Mouse (Mus musculus) mouse trophoblast stem cell (cell line): ENCODE results near the gene Gm43552.
"Not testable (repeated sequence)": the region's sequence is repeated elsewhere in the genome, so short reads cannot be mapped to it uniquely, and the experiment has no call there.

Source experiments
- in situ Hi-C, 2 experiments: fragments of 300-500 bp; cut with MseI, MboI; formaldehyde crosslinking; loops; 2 replicates in 1 of 2; 3 replicates in 1 of 2; pipeline ENCODE4 v1.15.1; 2025

Gm43552 gene

DNA sequence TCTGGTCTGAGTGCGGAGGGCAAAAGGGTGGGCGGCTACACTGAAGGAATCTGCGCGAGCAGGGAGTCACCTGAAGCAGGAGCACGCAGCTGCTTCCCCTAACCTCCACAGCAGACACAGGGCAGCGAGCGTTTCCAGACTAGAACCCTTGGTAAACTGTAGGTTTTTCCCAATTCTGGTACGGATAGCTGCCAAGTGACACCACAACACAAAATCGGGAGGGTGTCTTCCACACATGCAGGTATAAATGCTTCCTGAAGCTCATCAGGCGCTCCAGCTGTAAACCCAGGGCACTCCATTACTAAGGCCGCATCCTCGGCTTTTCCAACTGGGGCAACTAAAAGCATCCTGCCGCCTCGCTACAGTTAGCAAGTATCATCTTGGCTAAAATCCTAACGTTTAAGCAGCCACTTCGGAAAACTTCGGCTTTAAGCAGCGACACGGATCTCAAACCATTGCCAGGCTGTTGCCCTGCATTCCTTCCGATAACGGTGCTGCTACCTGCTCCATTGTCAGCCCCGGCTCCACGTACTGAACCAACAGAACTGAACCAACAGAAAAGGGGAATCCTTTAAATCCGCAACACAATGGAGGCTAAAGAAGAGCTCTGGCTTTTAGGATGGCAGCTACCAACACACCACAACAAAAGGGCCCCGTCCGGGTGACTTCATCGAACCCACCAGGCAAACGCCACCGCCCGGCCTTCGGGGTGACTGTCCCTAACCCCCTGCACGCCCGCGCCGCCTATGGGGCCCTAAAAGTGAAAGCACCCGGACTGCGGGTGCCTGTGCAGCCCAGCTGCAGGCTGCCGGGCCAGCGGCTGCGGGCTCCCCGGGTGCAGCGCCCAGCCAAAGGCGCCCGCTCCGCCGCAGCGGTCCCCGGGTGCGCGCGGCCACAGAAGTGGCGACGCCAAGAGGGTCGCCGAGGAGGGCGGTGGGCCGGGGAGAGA lies 592 bp downstream of the Gm43552 start:
- in situ Hi-C loops, result no loop called here

GRCm38 (mm10) chr5:65489830-65490229 lies 2.8 kb downstream of the Gm43552 start:
- in situ Hi-C loops, result no loop called here

- in situ Hi-C loops, result no loop called here
Measured at GRCm38 (mm10) chr5:65488725-65489124, 3.9 kb downstream of the Gm43552 start.

DNA sequence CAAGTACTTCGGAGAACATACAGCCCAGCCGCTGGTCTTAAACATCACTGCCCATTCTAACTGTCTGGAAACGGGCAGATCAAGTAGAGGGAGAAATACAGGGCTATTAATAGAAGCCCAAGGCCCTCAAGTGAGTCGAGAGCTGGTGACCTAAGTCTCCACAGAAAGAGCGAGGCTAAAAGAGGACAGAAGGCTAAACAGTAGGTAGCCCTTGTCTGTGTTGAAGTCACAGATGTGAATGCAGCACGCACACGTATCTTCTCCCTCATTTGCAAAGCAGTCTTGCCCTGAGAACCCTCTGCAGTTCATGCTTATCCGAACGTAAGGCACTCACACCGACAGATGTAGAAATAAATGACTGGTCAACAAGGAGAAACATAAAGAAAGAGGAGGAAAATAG lies 5.3 kb downstream of the Gm43552 start:
- in situ Hi-C loops, result no loop called here

DNA sequence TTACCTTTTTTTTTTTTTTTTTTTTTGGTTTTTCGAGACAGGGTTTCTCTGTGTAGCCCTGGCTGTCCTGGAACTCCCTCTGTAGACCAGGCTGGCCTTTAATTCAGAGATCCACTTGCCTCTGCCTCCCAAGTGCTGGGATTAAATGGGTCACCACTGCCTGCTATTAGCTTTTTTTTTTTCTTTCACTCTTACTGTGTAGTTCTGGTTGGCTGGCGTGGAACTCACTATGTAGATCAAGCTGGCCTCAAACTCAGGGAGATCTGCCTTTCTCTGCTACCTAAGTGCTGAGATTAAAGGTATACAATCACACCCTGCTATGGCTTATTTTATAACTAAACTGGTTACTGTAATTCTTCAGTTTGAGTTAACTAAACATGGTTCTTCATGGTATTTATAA lies 6.1 kb downstream of the Gm43552 start:
- in situ Hi-C loops, result no loop called here

GRCm38 (mm10) chr5:65482996-65483395 lies 9.6 kb downstream of the Gm43552 start:
- in situ Hi-C loops, result no loop called here

DNA sequence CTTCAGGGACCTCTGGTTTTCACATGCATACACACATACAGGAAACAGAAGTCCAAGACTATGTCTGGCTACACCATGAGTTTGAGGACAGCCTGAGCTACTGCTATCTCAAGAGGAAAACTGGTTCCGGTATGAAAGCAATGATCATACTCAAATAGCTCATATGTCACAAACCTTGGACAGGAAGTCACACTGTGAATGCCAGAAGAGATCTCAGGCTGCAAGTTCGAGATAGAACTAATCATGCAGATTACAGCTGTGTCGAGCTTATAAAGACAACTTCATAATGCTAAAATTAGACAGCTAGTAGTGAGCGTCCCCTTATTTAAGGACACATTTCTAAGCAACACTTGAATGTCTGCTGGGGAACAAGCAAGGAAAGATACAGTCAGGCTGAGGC lies 12.1 kb downstream of the Gm43552 start:
- in situ Hi-C loops, result no loop called here

GRCm38 (mm10) chr5:65479681-65480445 lies 12.8 kb downstream of the Gm43552 start:
- in situ Hi-C loops, result no loop called here

DNA sequence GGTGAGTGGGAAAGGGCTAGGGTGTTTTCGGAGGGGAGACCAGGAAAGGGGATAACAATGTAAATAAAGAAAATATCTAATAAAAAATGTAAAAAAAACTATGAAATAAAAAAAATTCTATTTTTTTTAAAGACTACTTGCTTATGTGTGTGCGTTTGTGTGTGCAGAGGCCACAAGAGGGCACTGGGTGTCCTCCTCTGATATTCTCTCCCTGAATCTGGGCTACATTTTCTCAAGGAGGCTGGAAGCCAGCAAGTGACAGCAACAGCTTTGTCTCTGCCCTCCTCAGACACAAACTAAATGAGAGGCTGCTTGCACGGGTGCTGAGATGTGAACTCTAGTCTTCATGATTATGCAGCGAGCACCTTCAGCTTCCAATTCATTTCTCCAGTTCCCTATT lies 14.4 kb downstream of the Gm43552 start:
- in situ Hi-C loops, result no loop called here

- in situ Hi-C loops, result not testable (repeated sequence)
Measured at GRCm38 (mm10) chr5:65476739-65477138, 15.9 kb downstream of the Gm43552 start.

DNA sequence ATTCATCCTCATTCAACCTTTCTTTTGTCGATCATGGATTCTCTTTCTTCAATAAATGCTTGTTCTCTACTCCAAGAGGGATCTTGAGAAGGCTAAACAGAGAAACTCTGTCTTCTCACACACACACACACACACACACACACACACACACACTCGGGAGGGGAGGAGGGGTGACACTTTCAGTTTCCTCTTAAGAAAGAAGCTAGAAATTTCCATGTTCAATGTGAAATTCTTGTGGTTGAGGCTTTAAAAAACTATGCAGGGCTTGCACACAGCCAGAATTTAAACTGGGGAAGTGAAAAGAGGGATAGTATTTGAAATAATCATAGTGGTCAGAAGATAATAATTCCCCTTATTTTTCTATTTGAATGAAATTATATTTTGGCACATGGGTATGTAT lies 16.8 kb downstream of the Gm43552 start:
- in situ Hi-C loops, result no loop called here

DNA sequence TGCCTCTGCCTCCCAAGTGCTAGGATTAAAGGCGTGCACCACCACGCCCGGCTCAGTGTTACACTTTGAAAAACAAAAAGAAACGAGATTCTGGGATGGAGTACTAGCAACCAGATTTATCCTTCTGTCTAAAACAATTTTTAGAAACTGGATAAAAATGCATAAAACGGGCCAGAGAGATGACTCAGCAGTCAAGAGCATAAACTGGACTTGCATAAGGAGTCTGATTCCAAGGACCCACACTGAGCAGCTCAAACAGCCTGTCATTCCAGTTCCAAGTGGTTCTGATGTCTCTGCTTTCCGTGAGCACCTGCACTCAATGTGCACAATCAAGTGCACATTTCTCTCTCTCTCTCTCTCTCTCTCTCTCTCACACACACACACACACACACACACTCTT lies 22.9 kb downstream of the Gm43552 start:
- in situ Hi-C loops, result no loop called here

GRCm38 (mm10) chr5:65466911-65467310 lies 25.7 kb downstream of the Gm43552 start:
- in situ Hi-C loops, result no loop called here

DNA sequence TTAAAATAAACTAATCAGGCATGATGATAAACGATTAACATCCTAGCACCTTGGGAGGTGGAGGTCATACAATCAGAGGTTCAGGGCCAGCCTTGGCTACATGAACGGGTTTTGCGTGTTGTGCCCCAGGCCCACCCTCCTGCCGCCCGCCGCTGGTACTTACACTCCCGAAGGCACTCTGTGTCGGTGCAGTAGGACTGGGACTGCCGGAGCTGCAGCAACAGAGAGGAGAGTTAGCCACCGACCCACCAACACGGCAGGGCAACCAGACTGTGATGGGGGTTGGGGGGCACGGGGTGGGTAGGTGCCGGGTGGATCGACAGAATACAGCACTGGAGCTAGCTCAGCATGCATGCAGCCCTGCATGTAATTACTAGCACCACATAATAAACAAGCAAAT lies 32.3 kb downstream of the Gm43552 start:
- in situ Hi-C loops, result no loop called here

- in situ Hi-C loops, result no loop called here
Measured at GRCm38 (mm10) chr5:65459454-65459853, 33.2 kb downstream of the Gm43552 start.

- in situ Hi-C loops, result no loop called here
Measured at GRCm38 (mm10) chr5:65457846-65458245, 34.8 kb downstream of the Gm43552 start.

- in situ Hi-C loops, result no loop called here
Measured at GRCm38 (mm10) chr5:65457086-65457827, 35.4 kb downstream of the Gm43552 start.

DNA sequence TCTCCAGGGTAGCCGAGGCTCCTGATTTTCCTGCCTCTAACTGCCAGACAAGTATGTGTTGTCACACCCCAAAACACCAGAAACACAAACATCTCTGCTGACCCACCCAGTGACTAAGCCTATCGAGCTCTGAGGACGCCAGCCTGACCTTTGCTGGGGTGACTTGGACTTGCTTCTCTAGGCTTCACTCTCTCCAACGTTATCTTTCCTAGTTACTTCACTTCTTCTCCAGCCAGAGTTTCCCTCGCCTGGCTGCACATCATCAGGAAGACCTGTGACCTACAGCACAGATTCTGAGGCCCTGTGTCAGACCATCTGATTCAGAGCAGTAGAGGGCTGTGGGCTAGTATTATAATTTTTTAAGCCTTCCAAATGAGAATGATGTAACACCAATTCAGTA lies 37.9 kb downstream of the Gm43552 start:
- in situ Hi-C loops, result no loop called here

DNA sequence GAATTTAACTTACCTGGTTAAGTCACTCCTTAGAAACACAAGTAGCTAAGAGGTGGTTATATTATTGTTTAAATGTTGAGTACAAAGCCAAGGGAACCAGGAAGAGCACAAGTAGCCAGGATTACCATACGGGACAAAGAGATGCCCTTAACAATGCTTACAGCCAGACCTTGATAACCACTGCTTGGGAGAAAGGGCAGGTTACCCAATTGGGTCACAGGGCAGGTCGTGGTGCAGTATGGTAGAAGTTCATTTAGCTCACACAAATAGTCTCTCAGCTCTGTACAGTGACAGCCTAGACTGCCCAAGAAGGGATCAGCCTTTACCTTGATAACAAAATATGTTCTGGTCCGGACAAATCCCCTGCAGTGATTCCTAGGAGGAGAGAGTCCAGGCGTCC lies 43.7 kb downstream of the Gm43552 start:
- in situ Hi-C loops, result no loop called here

- in situ Hi-C loops, result no loop called here
Measured at GRCm38 (mm10) chr5:65447826-65448225, 44.8 kb downstream of the Gm43552 start.

- in situ Hi-C loops, result no loop called here
Measured at GRCm38 (mm10) chr5:65446756-65447155, 45.9 kb downstream of the Gm43552 start.

DNA sequence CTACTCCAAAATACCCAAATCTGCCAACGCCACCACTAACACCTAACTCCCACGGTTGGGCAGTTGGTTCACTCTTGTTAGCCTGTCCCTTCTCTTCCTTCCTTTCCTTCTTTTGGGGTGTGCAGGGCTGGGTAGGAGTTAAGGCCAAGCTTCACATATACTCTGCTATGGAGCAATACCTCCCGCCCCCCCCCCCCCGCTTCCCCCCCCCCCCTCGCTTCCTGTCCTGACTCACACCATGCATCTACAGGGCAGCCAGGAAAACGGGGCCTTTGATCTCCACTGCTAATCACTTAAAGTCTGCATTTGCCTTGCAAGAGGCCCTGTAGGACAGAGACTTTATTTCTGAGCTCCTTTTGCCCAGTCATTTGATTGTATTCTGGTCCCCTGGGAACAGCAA lies 47.7 kb downstream of the Gm43552 start:
- in situ Hi-C loops, result no loop called here
